Mouse (Mus musculus): Measurements from ENCODE around the gene Palb2.

GRCm38 (mm10) chr7:122167203-122167602 is 34.4 kb upstream of the Palb2 start:
- TF ChIP-seq POLR2A (IDR thresholded peaks at IDR 0.05; ENCODE audit: extremely low read depth, insufficient read depth, low read length) (no peak), CTCF (IDR thresholded peaks at IDR 0.05; ENCODE audit: extremely low read depth, insufficient read depth, low read length) (no peak)
